Mouse (Mus musculus) heart, embryonic 15.5 days (tissue): Measurements from ENCODE around the gene Rgp1. TPM values are rescaled to one million over a fixed set of nuclear protein-coding genes. Genes with fewer than 3 reads are reported as not detected.
"Not testable (repeated sequence)": the region's sequence is repeated elsewhere in the genome, so short reads cannot be mapped to it uniquely, and the experiment has no call there.

Experiments used
- ATAC-seq: fragments of 200-750 bp; cut with Nextera tagmentation; replicated peaks from 2 replicates; pipeline ENCODE4 v1.8.0; 2017; ENCODE audit warnings: low read depth, moderate TSS enrichment; ENCODE audit not compliant: insufficient number of reproducible peaks, insufficient read depth, low FRiP score
- H3K27ac ChIP-seq: fragments of 300-500 bp; sonication (generic); 2 replicates; pipeline ENCODE4 v1.5.1; 2015; ENCODE audit warnings: mild to moderate bottlenecking, inconsistent platforms
- H3K27me3 ChIP-seq: fragments of 300-500 bp; sonication (generic); 2 replicates; pipeline ENCODE4 v1.6.1; 2015; ENCODE audit warnings: inconsistent platforms
- H3K36me3 ChIP-seq: fragments of 300-500 bp; sonication (generic); 2 replicates; pipeline ENCODE4 v1.6.1; 2015; ENCODE audit warnings: mild to moderate bottlenecking, inconsistent platforms
- H3K4me1 ChIP-seq: fragments of 300-500 bp; sonication (generic); replicated peaks from 2 replicates; pipeline ENCODE4 v1.6.1; 2015; ENCODE audit warnings: inconsistent platforms
- H3K4me2 ChIP-seq: fragments of 300-500 bp; sonication (generic); 2 replicates; pipeline ENCODE4 v1.6.1; 2015; ENCODE audit warnings: inconsistent platforms, mild to moderate bottlenecking, moderate library complexity
- H3K4me3 ChIP-seq: fragments of 300-500 bp; sonication (generic); 2 replicates; pipeline ENCODE4 v1.5.1; 2015; ENCODE audit warnings: mild to moderate bottlenecking, inconsistent platforms
- H3K9ac ChIP-seq: fragments of 300-500 bp; sonication (generic); 2 replicates; pipeline ENCODE4 v1.6.1; 2015; ENCODE audit warnings: mild to moderate bottlenecking, inconsistent platforms
- H3K9me3 ChIP-seq: fragments of 300-500 bp; sonication (generic); replicated peaks from 2 replicates; pipeline ENCODE4 v1.6.1; 2016; ENCODE audit warnings: inconsistent platforms
- WGBS: fragments of 180-500 bp; shearing (Covaris S2); methylation state at CpG from one replicate; pipeline ENCODE4 v1.1.7; 2015; ENCODE audit warnings: mixed read lengths; 5-methylcytosine and 5-hydroxymethylcytosine counted together
- polyA plus RNA-seq: library from polyadenylated mRNA; unstranded; fragments of >200 nt; fragmentation: Nextera tagmentation; extraction: Ambion mirVana; gene quantifications from 2 replicates; pipeline ENCODE4 v1.2.1, GENCODE M21; 2015

Rgp1 gene
- polyA plus RNA-seq, 1 experiment from 2014 or later, result 14.6 TPM

GRCm38 (mm10) chr4:43581381-43581780 is 2.9 kb downstream of the Rgp1 start:
- Histone ChIP-seq H3K4me3 (no peak overlapping the region), H3K4me1 (peaks cover 39% of the 10 kb centered on the region), H3K4me2 (no peak overlapping the region), H3K9ac (no peak overlapping the region), H3K36me3 (peaks cover 36% of the 10 kb centered on the region), H3K27ac (no peak overlapping the region), H3K9me3 (no peaks in the 10 kb centered on the region), H3K27me3 (no peaks in the 10 kb centered on the region)
- no peak for ATAC-seq
- WGBS, result 95% methylated on average over 12 of the region's 12 CpGs

- no peak overlapping the region for H3K4me3 ChIP-seq
- H3K36me3 ChIP-seq, result peaks cover 36% of the 10 kb centered on the region
- H3K9ac ChIP-seq, result no peak overlapping the region
- H3K27ac ChIP-seq, result no peak overlapping the region
- no peak for ATAC-seq
- H3K27me3 ChIP-seq, result no peaks in the 10 kb centered on the region
- H3K9me3 ChIP-seq, result no peaks in the 10 kb centered on the region
- H3K4me1 ChIP-seq, result peaks cover 32% of the 10 kb centered on the region
- no peak overlapping the region for H3K4me2 ChIP-seq
- WGBS, result 87% methylated on average over 5 of the region's 5 CpGs
Measured at GRCm38 (mm10) chr4:43582241-43582640, 3.7 kb downstream of the Rgp1 start.

GRCm38 (mm10) chr4:43583421-43583820 is 4.9 kb downstream of the Rgp1 start:
- Histone ChIP-seq H3K9me3 (no peaks in the 10 kb centered on the region), H3K9ac (no peak overlapping the region), H3K4me3 (no peak overlapping the region), H3K27me3 (no peaks in the 10 kb centered on the region), H3K27ac (no peak overlapping the region), H3K36me3 (peaks cover 36% of the 10 kb centered on the region), H3K4me1 (peaks cover 29% of the 10 kb centered on the region), H3K4me2 (no peak overlapping the region)
- no peak for ATAC-seq
- WGBS, result 64% methylated on average over 7 of the region's 7 CpGs

- 59% methylated on average over 12 of the region's 12 CpGs for WGBS
Measured at GRCm38 (mm10) chr4:43584444-43585416, 6.2 kb downstream of the Rgp1 start, which contains the start of gene Msmp. TSS of gene Msmp (minus strand) at chr4:43584494.

GRCm38 (mm10) chr4:43585682-43586081 is 7.2 kb downstream of the Rgp1 start:
- Histone ChIP-seq H3K9me3 (no peaks in the 10 kb centered on the region), H3K36me3 (peaks cover 34% of the 10 kb centered on the region), H3K27me3 (no peaks in the 10 kb centered on the region), H3K4me3 (no peak overlapping the region), H3K4me1 (peaks cover 20% of the 10 kb centered on the region), H3K27ac (no peak overlapping the region), H3K9ac (no peak overlapping the region), H3K4me2 (no peak overlapping the region)
- 49% methylated on average over 10 of the region's 10 CpGs for WGBS
- no peak for ATAC-seq

More at GRCm38 (mm10) chr4:43584444-43585416, 6.2 kb downstream of the Rgp1 start, which contains the start of gene Msmp:
- Histone ChIP-seq H3K9ac (no peak within 1 kb of the TSS), H3K27ac (no peak within 1 kb of the TSS), H3K9me3 (no peaks in the 10 kb centered on the region), H3K4me1 (peaks cover 23% of the 10 kb centered on the region), H3K4me3 (no peak within 1 kb of the TSS), H3K4me2 (no peak within 1 kb of the TSS), H3K27me3 (no peaks in the 10 kb centered on the region), H3K36me3 (peaks cover 36% of the 10 kb centered on the region)
- ATAC-seq, result 0 out of 2 replicates have a peak, but pooled peaks have one; percentile 24

GRCm38 (mm10) chr4:43586411-43586810 is 7.9 kb downstream of the Rgp1 start:
- Histone ChIP-seq H3K36me3 (peaks cover 27% of the 10 kb centered on the region), H3K9ac (no peak overlapping the region), H3K9me3 (no peaks in the 10 kb centered on the region), H3K4me1 (peaks cover 20% of the 10 kb centered on the region), H3K27ac (no peak overlapping the region), H3K4me3 (no peak overlapping the region), H3K27me3 (no peaks in the 10 kb centered on the region), H3K4me2 (no peak overlapping the region)
- WGBS, result 64% methylated on average over 8 of the region's 8 CpGs
- no peak for ATAC-seq

GRCm38 (mm10) chr4:43587681-43588080 is 9.2 kb downstream of the Rgp1 start:
- Histone ChIP-seq H3K36me3 (peaks cover 15% of the 10 kb centered on the region), H3K4me2 (no peak overlapping the region), H3K9ac (no peak overlapping the region), H3K27ac (no peak overlapping the region), H3K4me3 (no peak overlapping the region), H3K9me3 (no peaks in the 10 kb centered on the region), H3K27me3 (no peaks in the 10 kb centered on the region), H3K4me1 (peaks cover 20% of the 10 kb centered on the region)
- 30% methylated on average over 7 of the region's 7 CpGs for WGBS
- ATAC-seq, result no peak

- H3K4me3 ChIP-seq, result no peak overlapping the region
- no peaks in the 10 kb centered on the region for H3K9me3 ChIP-seq
Measured at GRCm38 (mm10) chr4:43591543-43591942, 13.0 kb downstream of the Rgp1 start.

GRCm38 (mm10) chr4:43591961-43592360 is 13.4 kb downstream of the Rgp1 start:
- Histone ChIP-seq H3K27me3 (no peaks in the 10 kb centered on the region), H3K4me2 (no peak overlapping the region), H3K9me3 (no peaks in the 10 kb centered on the region), H3K27ac (no peak overlapping the region), H3K9ac (no peak overlapping the region), H3K4me1 (peaks cover 6% of the 10 kb centered on the region), H3K36me3 (no peaks in the 10 kb centered on the region), H3K4me3 (no peak overlapping the region)
- 70% methylated on average over 3 of the region's 3 CpGs for WGBS
- no peak for ATAC-seq

More at GRCm38 (mm10) chr4:43591543-43591942, 13.0 kb downstream of the Rgp1 start:
- Histone ChIP-seq H3K36me3 (no peaks in the 10 kb centered on the region), H3K9ac (no peak overlapping the region), H3K27me3 (no peaks in the 10 kb centered on the region), H3K4me1 (peaks cover 6% of the 10 kb centered on the region), H3K27ac (no peak overlapping the region), H3K4me2 (no peak overlapping the region)
- WGBS, result 66% methylated on average over 5 of the region's 5 CpGs
- no peak for ATAC-seq

- no peaks in the 10 kb centered on the region for H3K4me1 ChIP-seq
- H3K4me2 ChIP-seq, result no peak overlapping the region
- 60% methylated on average over 3 of the region's 3 CpGs for WGBS
- no peak overlapping the region for H3K27ac ChIP-seq
- H3K36me3 ChIP-seq, result no peaks in the 10 kb centered on the region
- no peak overlapping the region for H3K4me3 ChIP-seq
- no peaks in the 10 kb centered on the region for H3K9me3 ChIP-seq
- H3K27me3 ChIP-seq, result no peaks in the 10 kb centered on the region
- ATAC-seq, result no peak
- H3K9ac ChIP-seq, result no peak overlapping the region
Measured at GRCm38 (mm10) chr4:43593453-43593852, 14.9 kb downstream of the Rgp1 start.

- H3K27me3 ChIP-seq, ATAC-seq, H3K4me1 ChIP-seq, H3K4me2 ChIP-seq, H3K36me3 ChIP-seq, H3K9me3 ChIP-seq, H3K4me3 ChIP-seq, H3K27ac ChIP-seq, H3K9ac ChIP-seq: not testable (repeated sequence)
- WGBS, result 73% methylated on average over 2 of the region's 2 CpGs
Measured at GRCm38 (mm10) chr4:43596597-43596996, 18.1 kb downstream of the Rgp1 start.
